Mouse (Mus musculus): ENCODE results near the gene Acvr1b. TPM values are rescaled to one million over a fixed set of nuclear protein-coding genes. Genes with fewer than 3 reads are reported as not detected.
A peak's percentile ranks its signal among the peaks of the same experiment; 100 is the strongest.

Acvr1b gene
- polyA plus RNA-seq, 1 experiment from 2014 or later: 7.1 TPM

DNA sequence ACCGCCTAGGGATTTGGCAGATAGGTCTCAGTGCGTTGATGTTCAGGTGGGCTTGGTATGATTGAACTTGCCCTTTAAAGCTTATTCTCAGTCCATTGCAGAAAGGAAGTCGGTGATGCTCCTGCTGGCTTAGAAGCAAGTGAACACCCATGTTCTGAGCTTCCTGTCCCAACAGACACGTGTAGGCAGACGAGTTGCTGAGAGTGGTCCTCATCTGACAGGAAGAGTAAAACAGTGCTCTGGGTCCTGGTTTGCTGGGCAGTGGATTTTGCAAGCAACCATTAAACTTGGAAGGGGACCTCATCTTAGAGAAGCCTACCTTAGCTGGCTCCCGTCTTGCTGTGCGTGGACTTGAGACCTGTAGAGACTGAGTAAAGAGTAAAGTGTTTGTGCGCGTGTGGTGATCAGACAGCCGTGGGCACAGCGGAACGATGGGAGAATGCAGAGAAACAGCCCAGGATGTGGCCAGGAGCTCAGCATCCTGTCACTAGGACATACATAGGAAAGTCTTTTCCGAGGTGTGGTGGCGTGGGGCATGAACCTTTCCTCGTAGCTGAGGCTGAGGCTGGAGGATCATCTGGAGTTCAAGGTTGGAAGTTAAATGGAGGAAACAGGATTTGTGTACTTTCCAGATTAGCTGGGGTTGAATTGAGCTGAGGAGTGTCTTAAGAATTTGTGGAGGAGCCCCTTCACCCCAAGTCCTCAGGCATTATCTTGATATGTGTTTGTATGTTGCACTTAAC, 6.7 kb downstream of the Acvr1b start:
- no peaks in the 10 kb centered on the region for H3K27me3 ChIP-seq
- no peak overlapping the region for H3K4me3 ChIP-seq
- peaks cover 85% of the 10 kb centered on the region for H3K4me1 ChIP-seq
- no peak for ATAC-seq (ENCODE audit: low FRiP score, low read depth)
- H3K27ac ChIP-seq: 0 out of 2 replicates have a peak overlapping the region, but pooled peaks have one; percentile 48
- 63% methylated on average over 15 of the region's 15 CpGs for WGBS
- peaks cover 2% of the 10 kb centered on the region for H3K36me3 ChIP-seq
- H3K4me2 ChIP-seq (replicated peaks): peak overlapping the region; percentile 11; the same call in 1 of the 2 replicates
- H3K9ac ChIP-seq: peak overlapping the region; percentile 54; the same call in 1 of the 2 replicates
- no peaks in the 10 kb centered on the region for H3K9me3 ChIP-seq

DNA sequence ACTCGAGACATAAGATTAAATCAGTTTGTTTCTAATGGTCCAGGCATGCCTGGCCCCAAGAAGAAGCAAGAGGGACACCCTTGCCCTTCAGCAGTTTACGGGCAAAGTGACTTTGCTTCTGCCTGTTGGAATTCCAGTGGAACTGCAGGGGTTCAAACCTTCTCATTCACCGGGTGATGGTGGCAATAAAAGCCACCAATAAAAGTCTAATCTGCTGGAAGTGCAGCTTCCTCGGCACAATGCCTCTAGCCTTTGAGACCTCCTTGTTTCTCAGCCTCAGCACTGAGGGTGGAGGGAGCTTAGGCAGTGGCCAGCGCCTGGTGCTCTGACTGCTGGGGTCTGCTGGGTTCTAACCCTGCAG, 7.2 kb downstream of the Acvr1b start:
- peak overlapping the region; percentile 54 for H3K9ac ChIP-seq
- H3K27ac ChIP-seq: peak overlapping the region; percentile 48; the same call in 1 of the 2 replicates
- H3K36me3 ChIP-seq: peaks cover 5% of the 10 kb centered on the region
- WGBS: 20% methylated on average over 5 of the region's 5 CpGs
- H3K4me1 ChIP-seq: peaks cover 80% of the 10 kb centered on the region
- no peak overlapping the region for H3K4me3 ChIP-seq
- peak overlapping the region; percentile 11; the same call in 1 of the 2 replicates for H3K4me2 ChIP-seq (replicated peaks)
- H3K27me3 ChIP-seq: no peaks in the 10 kb centered on the region
- no peaks in the 10 kb centered on the region for H3K9me3 ChIP-seq
- ATAC-seq (ENCODE audit: low FRiP score, low read depth): no peak

DNA sequence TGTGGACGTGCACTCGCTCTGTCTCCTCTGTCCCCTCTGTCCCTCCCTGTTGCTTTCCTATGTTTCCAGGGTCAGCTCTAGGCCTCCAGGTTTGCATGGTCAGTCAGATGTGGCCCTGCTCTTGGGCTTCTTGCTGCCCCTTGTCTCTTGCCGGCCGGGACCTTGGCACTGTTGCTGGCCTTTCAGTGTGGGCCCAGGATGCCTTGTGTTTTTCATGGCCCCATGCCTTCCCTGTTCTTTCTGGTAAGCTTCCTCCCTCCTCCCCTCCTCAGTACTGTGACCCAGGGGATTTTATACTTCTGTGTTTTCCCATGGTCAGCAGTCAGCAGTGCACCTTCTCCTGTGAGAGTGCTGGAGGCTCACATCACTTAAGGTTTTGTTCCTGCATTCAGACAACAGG, 7.6 kb downstream of the Acvr1b start:
- Histone ChIP-seq H3K36me3 (peaks cover 9% of the 10 kb centered on the region), H3K27me3 (no peaks in the 10 kb centered on the region), H3K9me3 (no peaks in the 10 kb centered on the region), H3K27ac (peak overlapping the region; percentile 48; the same call in 1 of the 2 replicates), H3K4me2 (replicated peaks) (peak overlapping the region; percentile 11; the same call in 1 of the 2 replicates), H3K4me3 (no peak overlapping the region), H3K9ac (peak overlapping the region; percentile 54), H3K4me1 (peaks cover 75% of the 10 kb centered on the region)
- 26% methylated on average over 4 of the region's 4 CpGs for WGBS
- no peak for ATAC-seq (ENCODE audit: low FRiP score, low read depth)

DNA sequence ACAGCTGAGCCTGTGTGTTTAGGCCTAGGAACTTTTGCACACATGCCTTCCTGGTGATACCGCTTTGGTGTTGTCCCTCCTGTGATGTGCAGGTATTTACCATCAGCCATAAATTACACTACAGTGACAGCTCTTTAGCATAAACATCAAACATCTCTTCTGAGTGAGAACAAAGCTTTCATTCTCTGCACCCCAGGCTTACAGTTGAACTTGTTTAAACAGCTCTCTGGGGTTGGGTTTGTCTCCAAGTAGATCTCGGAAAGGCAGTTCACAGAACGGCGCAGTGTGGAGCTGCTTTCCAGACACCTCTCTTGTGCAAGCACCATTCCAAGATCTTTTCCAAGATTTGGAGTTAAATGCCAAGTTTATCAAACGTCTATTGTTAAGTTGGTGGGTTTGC, 8.8 kb downstream of the Acvr1b start:
- WGBS: 34% methylated on average over 5 of the region's 5 CpGs
- peak overlapping the region; percentile 61; the same call in 1 of the 2 replicates for H3K27ac ChIP-seq
- H3K4me1 ChIP-seq: peaks cover 64% of the 10 kb centered on the region

DNA sequence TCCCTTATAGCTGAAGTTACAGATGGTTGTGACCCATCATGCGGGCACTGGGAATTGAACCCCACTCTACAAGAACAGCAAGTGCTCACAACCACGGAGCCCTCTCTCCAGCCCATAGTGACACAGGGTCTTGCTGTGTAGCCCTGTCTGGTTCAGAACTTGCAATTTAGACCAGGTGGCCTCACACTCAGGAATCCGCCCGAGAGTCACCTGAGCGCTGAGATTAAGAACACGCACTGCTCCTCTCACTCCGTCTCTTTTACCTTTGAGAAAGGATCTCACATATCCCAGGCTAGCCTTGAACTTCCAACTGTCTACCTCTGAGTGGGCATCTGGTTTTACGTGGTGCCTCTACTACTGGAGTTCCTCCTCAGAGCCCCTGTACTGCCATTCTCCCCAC, 10.4 kb downstream of the Acvr1b start:
- Histone ChIP-seq H3K36me3 (peaks cover 15% of the 10 kb centered on the region), H3K4me1 (peaks cover 48% of the 10 kb centered on the region), H3K4me3 (no peak overlapping the region), H3K4me2 (replicated peaks) (no peak overlapping the region), H3K27me3 (no peaks in the 10 kb centered on the region), H3K9me3 (no peaks in the 10 kb centered on the region), H3K9ac (no peak overlapping the region), H3K27ac (no peak overlapping the region)
- ATAC-seq (ENCODE audit: low FRiP score, low read depth): no peak
- WGBS: 97% methylated on average over 8 of the region's 8 CpGs

More for the DNA sequence above, 8.8 kb downstream of the Acvr1b start:
- Histone ChIP-seq H3K9ac (no peak overlapping the region), H3K27me3 (no peaks in the 10 kb centered on the region), H3K36me3 (peaks cover 15% of the 10 kb centered on the region), H3K4me3 (no peak overlapping the region), H3K9me3 (no peaks in the 10 kb centered on the region), H3K4me2 (replicated peaks) (peak overlapping the region; percentile 7; the same call in 1 of the 2 replicates)
- no peak for ATAC-seq (ENCODE audit: low FRiP score, low read depth)

DNA sequence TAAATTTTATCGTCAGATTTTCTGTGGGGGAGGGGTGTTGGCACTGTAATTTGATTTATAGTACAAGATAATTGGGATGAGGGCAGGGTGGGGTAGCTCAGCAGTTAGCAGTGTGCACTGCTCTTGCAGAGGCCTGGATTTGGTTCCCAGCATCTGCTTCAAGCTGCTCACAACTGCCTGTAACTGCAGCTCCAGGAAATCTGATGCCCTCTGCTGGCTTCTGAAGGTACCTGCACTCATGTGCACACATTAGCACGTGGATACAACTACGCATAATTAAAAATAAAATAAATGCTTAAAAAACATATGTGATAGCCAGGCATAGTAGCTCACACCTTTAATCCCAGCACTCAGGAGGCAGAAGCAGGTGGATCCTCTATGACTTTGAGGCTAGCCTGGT, 11.7 kb downstream of the Acvr1b start:
- no peak overlapping the region for H3K4me2 ChIP-seq (replicated peaks)
- 94% methylated on average over 3 of the region's 3 CpGs for WGBS

DNA sequence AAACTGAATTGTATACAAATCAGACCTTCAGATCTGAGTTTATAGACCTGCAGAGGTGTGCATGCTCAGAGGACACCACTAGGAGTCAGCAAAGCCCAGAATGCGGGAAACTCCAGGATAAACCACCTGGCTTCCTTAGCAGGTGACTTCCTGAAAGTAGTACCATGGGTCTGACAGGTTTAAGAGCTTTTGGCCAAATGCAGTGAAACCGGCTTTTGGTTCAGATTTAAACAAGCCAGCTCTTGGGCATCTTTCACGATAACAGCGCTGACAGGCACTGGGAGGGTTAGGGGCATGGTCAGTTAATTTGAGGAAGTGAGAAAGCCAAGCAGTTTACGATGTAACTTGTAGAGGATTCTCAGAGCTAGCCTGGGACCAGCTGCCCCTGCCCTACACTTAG, 14.0 kb downstream of the Acvr1b start:
- 62% methylated on average over 5 of the region's 5 CpGs for WGBS
- H3K4me1 ChIP-seq: peaks cover 39% of the 10 kb centered on the region
- peaks cover 15% of the 10 kb centered on the region for H3K36me3 ChIP-seq
- no peaks in the 10 kb centered on the region for H3K27me3 ChIP-seq
- no peak for ATAC-seq (ENCODE audit: low FRiP score, low read depth)
- no peak overlapping the region for H3K4me3 ChIP-seq
- no peak overlapping the region for H3K27ac ChIP-seq
- H3K4me2 ChIP-seq (replicated peaks): no peak overlapping the region
- no peak overlapping the region for H3K9ac ChIP-seq
- no peaks in the 10 kb centered on the region for H3K9me3 ChIP-seq

More for the DNA sequence above, 11.7 kb downstream of the Acvr1b start:
- Histone ChIP-seq H3K27ac (no peak overlapping the region), H3K4me3 (no peak overlapping the region), H3K36me3 (peaks cover 15% of the 10 kb centered on the region), H3K9me3 (no peaks in the 10 kb centered on the region), H3K4me1 (peaks cover 40% of the 10 kb centered on the region), H3K27me3 (no peaks in the 10 kb centered on the region), H3K9ac (no peak overlapping the region)
- ATAC-seq (ENCODE audit: low FRiP score, low read depth): no peak

DNA sequence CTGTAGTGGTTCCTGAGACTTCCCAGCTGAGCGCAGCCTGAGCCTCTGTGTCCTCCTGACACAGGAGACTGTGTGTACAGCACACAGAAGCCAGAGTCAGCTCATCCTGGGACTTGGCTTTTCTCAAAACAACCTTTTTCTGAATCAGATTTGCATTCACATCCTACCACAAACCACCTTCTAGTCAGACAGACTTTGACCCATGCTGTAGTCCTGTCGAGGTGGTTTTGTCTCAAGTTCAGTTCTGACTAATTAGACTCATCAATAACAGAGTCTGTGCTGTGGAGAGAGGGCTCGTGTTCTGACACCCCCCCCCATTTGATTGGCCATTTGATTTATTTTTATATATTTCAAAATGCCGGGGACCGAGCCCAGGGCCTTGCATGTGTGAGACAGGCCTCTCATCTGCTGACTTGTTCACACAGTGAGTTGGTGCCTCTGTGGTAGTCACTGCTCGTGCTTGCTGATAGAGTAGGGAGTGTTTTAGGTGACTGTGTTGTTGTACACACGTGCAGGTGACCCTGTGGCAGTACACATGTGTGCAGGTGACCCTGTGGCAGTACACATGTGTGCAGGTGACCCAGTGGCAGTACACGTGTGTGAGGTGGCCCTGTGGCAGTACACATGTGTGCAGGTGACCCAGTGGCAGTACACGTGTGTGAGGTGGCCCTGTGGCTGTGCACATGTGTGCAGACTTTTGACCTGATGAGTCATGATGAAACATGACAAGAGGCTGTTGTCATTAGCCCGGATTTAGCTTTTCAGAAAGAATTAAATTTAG, 16.3 kb downstream of the Acvr1b start:
- no peak overlapping the region for H3K4me3 ChIP-seq
- no peaks in the 10 kb centered on the region for H3K9me3 ChIP-seq
- WGBS: 73% methylated on average over 10 of the region's 10 CpGs
- peaks cover 28% of the 10 kb centered on the region for H3K4me1 ChIP-seq
- no peaks in the 10 kb centered on the region for H3K27me3 ChIP-seq
- H3K36me3 ChIP-seq: peaks cover 31% of the 10 kb centered on the region
- H3K9ac ChIP-seq: no peak overlapping the region
- no peak overlapping the region for H3K4me2 ChIP-seq (replicated peaks)
- H3K27ac ChIP-seq: no peak overlapping the region
- no peak for ATAC-seq (ENCODE audit: low FRiP score, low read depth)

DNA sequence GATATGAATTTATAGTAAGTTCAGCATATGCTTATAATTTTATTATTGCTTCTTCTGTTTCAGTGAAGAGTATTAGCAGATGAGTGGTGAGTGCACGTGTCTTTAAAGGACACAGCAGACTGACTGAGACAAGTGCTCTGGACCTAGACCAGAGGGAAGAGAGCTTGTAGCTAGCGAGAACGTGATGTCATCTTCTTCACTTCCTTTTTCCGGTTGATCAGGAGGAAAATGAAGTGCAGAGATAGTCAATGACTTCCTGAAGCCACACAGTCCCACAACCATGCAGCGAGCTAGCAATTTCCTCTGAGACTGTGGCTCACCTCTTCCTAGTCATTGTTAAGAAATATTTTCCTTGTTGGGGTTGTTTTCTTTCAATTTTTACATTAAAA, 16.9 kb downstream of the Acvr1b start:
- WGBS: 78% methylated on average over 5 of the region's 5 CpGs
- H3K9me3 ChIP-seq: no peaks in the 10 kb centered on the region
- H3K27me3 ChIP-seq: no peaks in the 10 kb centered on the region
- H3K4me1 ChIP-seq: peaks cover 28% of the 10 kb centered on the region
- H3K4me3 ChIP-seq: no peak overlapping the region
- no peak overlapping the region for H3K9ac ChIP-seq
- peaks cover 34% of the 10 kb centered on the region for H3K36me3 ChIP-seq
- no peak for ATAC-seq (ENCODE audit: low FRiP score, low read depth)
- no peak overlapping the region for H3K4me2 ChIP-seq (replicated peaks)
- no peak overlapping the region; the same call in 1 of the 2 replicates for H3K27ac ChIP-seq

DNA sequence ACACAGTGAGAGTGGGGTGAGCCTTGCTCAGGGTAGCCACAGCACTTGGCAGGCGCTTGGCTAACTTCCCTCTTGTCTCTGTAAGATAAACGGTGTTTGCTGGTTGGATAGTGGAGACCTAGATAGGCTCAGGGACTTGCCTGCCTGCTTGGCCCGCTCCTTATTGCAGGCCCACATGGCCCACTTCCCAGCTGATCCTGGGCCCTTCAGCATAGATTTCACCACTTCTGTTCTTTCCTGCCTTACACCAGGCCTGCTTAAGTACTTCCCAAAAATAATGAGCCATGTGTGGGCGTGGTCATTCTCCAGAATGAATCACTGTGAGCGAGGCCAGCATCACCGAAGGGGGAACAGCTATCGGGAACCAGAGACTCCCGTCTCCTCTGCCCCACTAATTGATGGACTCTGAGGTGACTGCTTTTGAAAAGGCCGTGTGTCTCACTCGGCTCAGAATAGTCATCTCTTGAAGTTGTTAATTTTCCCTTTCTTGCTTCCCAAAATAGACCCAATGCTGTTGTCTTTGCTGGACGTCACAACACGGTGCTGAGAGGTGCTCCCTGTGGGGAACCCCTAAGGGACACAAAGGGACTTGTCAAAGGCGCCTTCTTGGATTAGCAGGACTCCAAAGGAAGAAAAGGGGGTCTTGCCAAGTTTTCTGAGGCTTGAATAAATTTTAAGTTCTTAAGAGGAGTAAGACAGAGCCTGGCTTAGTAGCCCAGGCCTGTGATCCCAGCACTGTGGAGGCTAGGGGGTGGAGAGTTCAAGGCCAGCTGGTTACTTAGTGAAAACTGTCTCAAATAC, 17.8 kb downstream of the Acvr1b start:
- no peak for ATAC-seq (ENCODE audit: low FRiP score, low read depth)
- WGBS: 42% methylated on average over 13 of the region's 13 CpGs

DNA sequence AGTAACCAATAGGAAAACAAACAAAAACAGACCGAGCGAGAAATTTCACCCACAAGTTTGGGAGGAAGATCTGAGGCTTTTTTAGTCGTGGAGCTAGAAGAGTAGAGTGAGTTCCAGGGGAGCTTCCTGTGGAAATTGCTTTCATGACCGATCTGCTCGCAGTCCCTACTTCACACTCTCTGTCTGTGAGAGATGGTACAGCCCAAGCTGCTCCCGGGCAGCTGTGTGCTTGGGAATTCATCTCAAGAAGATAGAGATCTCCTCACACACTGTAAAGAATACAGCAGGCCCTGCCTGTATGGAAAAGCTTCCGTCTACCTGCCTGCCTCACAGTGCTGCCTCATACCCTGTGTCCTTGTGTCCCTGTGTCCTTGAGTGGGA, 18.4 kb downstream of the Acvr1b start:
- Histone ChIP-seq H3K9me3 (no peaks in the 10 kb centered on the region), H3K4me2 (replicated peaks) (no peak overlapping the region), H3K9ac (no peak overlapping the region), H3K4me1 (peaks cover 28% of the 10 kb centered on the region), H3K4me3 (no peak overlapping the region), H3K36me3 (peaks cover 40% of the 10 kb centered on the region), H3K27ac (no peak overlapping the region), H3K27me3 (no peaks in the 10 kb centered on the region)
- WGBS: 59% methylated on average over 7 of the region's 7 CpGs
- ATAC-seq (ENCODE audit: low FRiP score, low read depth): no peak

More for the DNA sequence above, 17.8 kb downstream of the Acvr1b start:
- Histone ChIP-seq H3K36me3 (peaks cover 36% of the 10 kb centered on the region), H3K4me2 (replicated peaks) (no peak overlapping the region), H3K9me3 (no peaks in the 10 kb centered on the region), H3K4me3 (no peak overlapping the region), H3K27me3 (no peaks in the 10 kb centered on the region), H3K9ac (no peak overlapping the region), H3K4me1 (peaks cover 28% of the 10 kb centered on the region), H3K27ac (peak overlapping the region; percentile 45; the same call in 1 of the 2 replicates)

DNA sequence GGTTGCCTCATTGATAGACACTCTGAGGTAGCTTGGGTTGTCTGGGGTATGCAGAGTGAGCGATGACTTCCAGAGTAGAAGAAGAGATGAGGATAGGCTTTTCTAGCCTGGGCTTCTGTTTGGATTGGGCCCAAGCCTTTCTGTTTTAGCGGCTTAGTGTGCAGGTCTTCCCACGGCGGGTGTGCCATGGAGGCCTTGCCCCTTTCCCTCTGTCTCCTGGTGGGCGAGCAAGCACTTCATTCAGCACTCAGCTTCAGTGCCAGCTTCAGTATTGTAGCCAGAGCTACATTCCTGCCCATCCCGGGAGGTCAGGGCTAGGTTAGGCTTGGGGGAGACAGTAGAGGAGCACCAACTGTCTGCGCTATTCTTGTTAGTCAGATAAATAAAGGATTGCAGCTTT, 18.8 kb downstream of the Acvr1b start:
- Histone ChIP-seq H3K4me2 (replicated peaks) (no peak overlapping the region), H3K4me1 (peaks cover 28% of the 10 kb centered on the region), H3K27me3 (no peaks in the 10 kb centered on the region), H3K9ac (no peak overlapping the region), H3K27ac (no peak overlapping the region), H3K4me3 (no peak overlapping the region), H3K9me3 (no peaks in the 10 kb centered on the region), H3K36me3 (peaks cover 42% of the 10 kb centered on the region)
- ATAC-seq (ENCODE audit: low FRiP score, low read depth): no peak
- 91% methylated on average over 7 of the region's 7 CpGs for WGBS

Measured in limb, embryonic 13.5 days (tissue).